15 mouse cellular contexts compared by ENCODE assay signal in genomic region chr3:14878749-14879223, GRCm38 (mm10). TPM values are rescaled to one million over a fixed set of nuclear protein-coding genes. Genes with fewer than 3 reads are reported as not detected.
DNase-seq lines count a peak whose midpoint lies in the region; ATAC-seq lines count a peak whose summit lies in the region.
"Had no signal": no experiment of that assay in that cellular context is flagged by ENCODE, and none has a peak within 500 bp of the region (broad histone marks: within the 10 kb centered on the region; RNA-seq: fewer than 3 reads in every experiment).

No protein-coding gene starts in this region.

- H3K4me1 ChIP-seq in kidney, embryonic 15.5 days, result no peaks in the 10 kb centered on the region
- H3K4me1 ChIP-seq: hindbrain, embryonic 15.5 days had no signal

- no peak for DNase-seq in kidney, postnatal 25 days
- DNase-seq in c-Kit-negative CD71-positive TER-119-positive erythroid progenitor cells, embryonic 14.5 days (ENCODE audit: low read depth, low spot score), result peak; percentile 82
- peak; percentile 84 for DNase-seq in liver
- DNase-seq in embryo, embryonic 11 days, result no peak
- no peak for DNase-seq in testis, postnatal 14 days (ENCODE audit: low spot score)
- DNase-seq in urinary bladder, postnatal 14 days (ENCODE audit: low spot score), result no peak
- DNase-seq: cerebellum, postnatal 25 days; layer of hippocampus, adult 9-11 months; retina, postnatal 1 day had no signal

- no peak overlapping the region for H3K9ac ChIP-seq in kidney, embryonic 15.5 days
- H3K9ac ChIP-seq: embryonic facial prominence, embryonic 13.5 days; hindbrain, embryonic 15.5 days had no signal

- H3K4me2 ChIP-seq in kidney, embryonic 15.5 days, result no peak overlapping the region
- H3K4me2 ChIP-seq: embryonic facial prominence, embryonic 13.5 days; hindbrain, embryonic 15.5 days had no signal

- WGBS in kidney, embryonic 15.5 days, result 87% methylated on average over 6 of the region's 6 CpGs

- no peaks in the 10 kb centered on the region for H3K27me3 ChIP-seq in kidney, embryonic 15.5 days
- H3K27me3 ChIP-seq: embryonic facial prominence, embryonic 13.5 days; hindbrain, embryonic 15.5 days had no signal

- ATAC-seq in kidney, embryonic 15.5 days (replicated peaks; ENCODE audit: low FRiP score), result peak; percentile 77; the same call in 1 of the 2 replicates
- ATAC-seq in megakaryocyte-erythroid progenitor cell, adult 5-6 weeks (replicated peaks; ENCODE audit: low FRiP score, low TSS enrichment, poor library complexity, severe bottlenecking), result peak; percentile 61
- ATAC-seq: forebrain, embryonic 14.5 days had no signal

- H3K9me3 ChIP-seq in kidney, embryonic 15.5 days (replicated peaks), result no peaks in the 10 kb centered on the region
- H3K9me3 ChIP-seq: embryonic facial prominence, embryonic 13.5 days; hindbrain, embryonic 15.5 days had no signal

- no peak overlapping the region for H3K27ac ChIP-seq in kidney, embryonic 15.5 days
- H3K27ac ChIP-seq: embryonic facial prominence, embryonic 13.5 days; hindbrain, embryonic 15.5 days; macrophage had no signal

- H3K4me3 ChIP-seq in kidney, embryonic 15.5 days (replicated peaks), result no peak overlapping the region
- H3K4me3 ChIP-seq: embryonic facial prominence, embryonic 13.5 days; hindbrain, embryonic 15.5 days had no signal

- no peaks in the 10 kb centered on the region for H3K36me3 ChIP-seq in kidney, embryonic 15.5 days
- H3K36me3 ChIP-seq: embryonic facial prominence, embryonic 13.5 days; hindbrain, embryonic 15.5 days had no signal

RNA-seq across cellular contexts. Expression of gene Car2, which starts 7.3 kb away (rescaled TPM):
- polyA plus RNA-seq in kidney, embryonic 15.5 days (2015; fragmentation: Nextera tagmentation; extraction: Ambion mirVana), result 82.4 and 87.0 TPM in 2 replicates
- 2,184 and 2,475 TPM in 2 replicates for total RNA-seq in megakaryocyte-erythroid progenitor cell, adult 5-6 weeks (2014; fragmentation: Nextera tagmentation)
- 1,680 and 1,983 TPM in 2 replicates for total RNA-seq in megakaryocyte-erythroid progenitor cell, adult 5-6 weeks (2017)

RNA-seq across cellular contexts. Expression of gene Car3, which starts 15.5 kb away (rescaled TPM):
- polyA plus RNA-seq in kidney, embryonic 15.5 days (2015; fragmentation: Nextera tagmentation; extraction: Ambion mirVana), result 18.8 and 39.6 TPM in 2 replicates
- 4.6 and 5.3 TPM in 2 replicates for total RNA-seq in megakaryocyte-erythroid progenitor cell, adult 5-6 weeks (2014; fragmentation: Nextera tagmentation)
- 4.3 and 10.5 TPM in 2 replicates for total RNA-seq in megakaryocyte-erythroid progenitor cell, adult 5-6 weeks (2017)
- polyA plus RNA-seq: macrophage had no signal

Comparison
In these comparisons a context has a peak if more than half of its experiments do, and no peak if none do; other contexts are left out.
1. DNase-seq: peak in c-Kit-negative CD71-positive TER-119-positive erythroid progenitor cells, embryonic 14.5 days (single experiment) and liver (single experiment); none in kidney, postnatal 25 days (0 of 2), embryo, embryonic 11 days (single experiment), testis, postnatal 14 days (single experiment) and urinary bladder, postnatal 14 days (single experiment).